Mouse (Mus musculus): ENCODE results near the gene Ascc3. TPM values are rescaled to one million over a fixed set of nuclear protein-coding genes. Genes with fewer than 3 reads are reported as not detected.

Gene Ascc3
- 17.0 and 25.3 TPM in 2 replicates for polyA plus RNA-seq (2014; fragmentation: Nextera tagmentation; extraction: Ambion mirVana)

- Histone ChIP-seq H3K36me3 (ENCODE audit: control insufficient read depth, insufficient read depth, low read length) (no peaks in the 10 kb centered on the region), H3K4me2 (replicated peaks; ENCODE audit: low read depth, low read length) (peak within 1 kb of the TSS; percentile 58), H3K27ac (ENCODE audit: low read depth, low read length) (peak within 1 kb of the TSS; percentile 89), H3K4me1 (ENCODE audit: control insufficient read depth, insufficient read depth, low read length) (no peaks in the 10 kb centered on the region), H3K9ac (ENCODE audit: low read depth, low read length) (peak within 1 kb of the TSS; percentile 76), H3K27me3 (ENCODE audit: control insufficient read depth, insufficient read depth, low read length) (no peaks in the 10 kb centered on the region), H3K9me3 (ENCODE audit: control insufficient read depth, low read length) (no peaks in the 10 kb centered on the region), H3K4me3 (ENCODE audit: low read length) (peak within 1 kb of the TSS; percentile 76)
- peak; percentile 99 for ATAC-seq (ENCODE audit: low FRiP score, low TSS enrichment)
- 1% methylated on average over 79 of the region's 79 CpGs for WGBS
Measured at GRCm38 (mm10) chr10:50592355-50593293, at the start of gene Ascc3. TSS of gene Ascc3 (plus strand) at chr10:50592669.

DNA sequence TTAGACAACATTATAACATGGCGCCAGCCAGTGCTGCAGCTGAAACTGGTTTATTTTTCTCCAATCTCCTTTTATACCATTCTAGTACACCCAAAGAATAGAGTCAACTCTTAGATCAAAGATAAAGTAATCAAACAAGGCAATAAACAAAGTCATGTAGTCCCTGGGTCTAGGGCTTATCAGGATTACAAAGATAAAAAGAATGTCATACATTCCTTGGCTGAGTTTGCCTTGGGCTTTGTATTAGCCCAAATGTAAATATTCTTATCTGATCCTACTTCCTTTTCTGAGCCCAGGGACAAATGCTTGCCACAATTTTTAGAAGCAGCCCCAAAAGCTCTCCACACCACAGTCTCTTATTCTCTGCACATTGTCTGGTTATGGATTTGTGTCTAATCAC is 7.7 kb upstream of the Ascc3 start:
- Histone ChIP-seq H3K4me3 (ENCODE audit: low read length) (no peak overlapping the region), H3K9me3 (ENCODE audit: control insufficient read depth, low read length) (no peaks in the 10 kb centered on the region), H3K27ac (ENCODE audit: low read depth, low read length) (no peak overlapping the region), H3K27me3 (ENCODE audit: control insufficient read depth, insufficient read depth, low read length) (no peaks in the 10 kb centered on the region), H3K4me2 (replicated peaks; ENCODE audit: low read depth, low read length) (no peak overlapping the region), H3K9ac (ENCODE audit: low read depth, low read length) (no peak overlapping the region), H3K4me1 (ENCODE audit: control insufficient read depth, insufficient read depth, low read length) (no peaks in the 10 kb centered on the region), H3K36me3 (ENCODE audit: control insufficient read depth, insufficient read depth, low read length) (no peaks in the 10 kb centered on the region)
- no peak for ATAC-seq (ENCODE audit: low FRiP score, low TSS enrichment)
- 83% methylated on average over 1 of the region's 1 CpGs for WGBS

- H3K9me3 ChIP-seq (ENCODE audit: control insufficient read depth, low read length), result no peaks in the 10 kb centered on the region
- ATAC-seq (ENCODE audit: low FRiP score, low TSS enrichment), result no peak
- 89% methylated on average over 1 of the region's 1 CpGs for whole genome bisulfite sequencing
Measured at GRCm38 (mm10) chr10:50586556-50586955, 5.9 kb upstream of the Ascc3 start.

DNA sequence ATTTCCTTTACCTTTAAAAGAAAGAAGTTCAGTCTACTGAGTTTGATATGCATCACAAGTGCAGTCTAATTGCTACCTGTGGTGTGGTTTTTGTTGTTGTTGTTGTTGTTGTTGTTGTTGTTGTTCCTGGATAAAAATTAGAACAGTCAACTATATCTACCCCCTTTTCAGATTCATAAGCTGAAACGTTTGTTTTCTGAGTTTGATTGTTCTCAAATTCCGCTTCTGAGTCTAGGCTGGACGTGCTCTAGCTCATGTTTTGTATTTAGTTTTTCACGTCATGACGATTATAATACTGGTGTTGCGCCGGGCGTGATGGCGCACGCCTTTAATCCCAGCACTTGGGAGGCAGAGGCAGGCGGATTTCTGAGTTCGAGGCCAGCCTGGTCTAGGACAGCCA is 902 bp downstream of the Ascc3 start:
- H3K9me3 ChIP-seq (ENCODE audit: control insufficient read depth, low read length), result no peaks in the 10 kb centered on the region
- peak overlapping the region; percentile 76; the same call in 1 of the 2 replicates for H3K9ac ChIP-seq (ENCODE audit: low read depth, low read length)
- ATAC-seq (ENCODE audit: low FRiP score, low TSS enrichment), result no peak
- H3K36me3 ChIP-seq (ENCODE audit: control insufficient read depth, insufficient read depth, low read length), result no peaks in the 10 kb centered on the region
- WGBS, result 80% methylated on average over 12 of the region's 12 CpGs
- peak overlapping the region; percentile 76 for H3K4me3 ChIP-seq (ENCODE audit: low read length)
- no peaks in the 10 kb centered on the region for H3K4me1 ChIP-seq (ENCODE audit: control insufficient read depth, insufficient read depth, low read length)
- peak overlapping the region; percentile 58 for H3K4me2 ChIP-seq (replicated peaks; ENCODE audit: low read depth, low read length)
- no peak overlapping the region for H3K27ac ChIP-seq (ENCODE audit: low read depth, low read length)
- no peaks in the 10 kb centered on the region for H3K27me3 ChIP-seq (ENCODE audit: control insufficient read depth, insufficient read depth, low read length)

More at GRCm38 (mm10) chr10:50586556-50586955, 5.9 kb upstream of the Ascc3 start:
- Histone ChIP-seq H3K4me3 (ENCODE audit: low read length) (no peak overlapping the region), H3K27me3 (ENCODE audit: control insufficient read depth, insufficient read depth, low read length) (no peaks in the 10 kb centered on the region), H3K9ac (ENCODE audit: low read depth, low read length) (no peak overlapping the region), H3K36me3 (ENCODE audit: control insufficient read depth, insufficient read depth, low read length) (no peaks in the 10 kb centered on the region), H3K4me2 (replicated peaks; ENCODE audit: low read depth, low read length) (no peak overlapping the region), H3K4me1 (ENCODE audit: control insufficient read depth, insufficient read depth, low read length) (no peaks in the 10 kb centered on the region), H3K27ac (ENCODE audit: low read depth, low read length) (no peak overlapping the region)

DNA sequence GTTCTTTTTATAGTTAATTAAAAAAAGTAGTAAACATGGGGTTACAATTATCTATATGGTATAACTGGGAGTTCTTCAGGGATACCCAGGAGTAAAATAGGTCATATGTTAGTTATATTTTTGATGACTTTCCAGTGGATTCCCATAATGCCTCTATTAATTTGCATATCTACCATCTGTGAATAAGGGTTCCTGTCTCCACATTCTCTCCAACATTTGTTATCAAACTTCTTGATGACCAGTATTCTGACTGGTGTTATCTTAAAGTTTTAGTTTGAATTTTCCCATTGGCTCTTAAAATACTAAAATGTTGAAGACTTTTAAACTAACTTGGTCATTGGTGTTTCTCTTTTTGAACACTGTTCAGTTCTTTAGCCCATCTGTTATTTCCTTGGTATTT is 2.9 kb downstream of the Ascc3 start:
- Histone ChIP-seq H3K4me1 (ENCODE audit: control insufficient read depth, insufficient read depth, low read length) (no peaks in the 10 kb centered on the region), H3K9ac (ENCODE audit: low read depth, low read length) (no peak overlapping the region), H3K27me3 (ENCODE audit: control insufficient read depth, insufficient read depth, low read length) (no peaks in the 10 kb centered on the region), H3K27ac (ENCODE audit: low read depth, low read length) (no peak overlapping the region), H3K4me2 (replicated peaks; ENCODE audit: low read depth, low read length) (no peak overlapping the region), H3K4me3 (ENCODE audit: low read length) (no peak overlapping the region), H3K36me3 (ENCODE audit: control insufficient read depth, insufficient read depth, low read length) (no peaks in the 10 kb centered on the region), H3K9me3 (ENCODE audit: control insufficient read depth, low read length) (no peaks in the 10 kb centered on the region)
- ATAC-seq (ENCODE audit: low FRiP score, low TSS enrichment), result no peak

DNA sequence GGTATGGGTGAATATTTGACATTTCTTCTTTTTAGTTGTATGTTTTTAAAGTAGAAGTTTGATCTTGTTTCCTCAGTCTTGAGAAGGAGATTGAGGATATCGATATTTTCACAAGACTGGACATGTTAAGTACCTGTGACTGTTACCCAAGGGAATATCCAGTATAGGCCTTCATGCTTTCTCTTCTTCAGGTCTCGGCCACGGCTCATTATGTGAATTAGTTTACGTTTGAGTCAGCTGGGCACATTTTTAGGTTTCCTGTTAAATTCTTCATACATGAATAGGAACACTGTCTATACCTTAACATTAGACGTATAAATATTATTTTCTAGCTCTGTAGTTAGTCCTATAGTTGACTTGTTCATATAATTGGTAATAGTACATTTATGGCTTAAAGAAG is 12.4 kb downstream of the Ascc3 start:
- no peaks in the 10 kb centered on the region for H3K4me1 ChIP-seq (ENCODE audit: control insufficient read depth, insufficient read depth, low read length)
- no peak overlapping the region for H3K4me2 ChIP-seq (replicated peaks; ENCODE audit: low read depth, low read length)
- no peak overlapping the region for H3K27ac ChIP-seq (ENCODE audit: low read depth, low read length)
- H3K4me3 ChIP-seq (ENCODE audit: low read length), result no peak overlapping the region
- WGBS, result 82% methylated on average over 5 of the region's 5 CpGs
- no peaks in the 10 kb centered on the region for H3K9me3 ChIP-seq (ENCODE audit: control insufficient read depth, low read length)
- H3K36me3 ChIP-seq (ENCODE audit: control insufficient read depth, insufficient read depth, low read length), result no peaks in the 10 kb centered on the region
- no peak for ATAC-seq (ENCODE audit: low FRiP score, low TSS enrichment)
- no peaks in the 10 kb centered on the region for H3K27me3 ChIP-seq (ENCODE audit: control insufficient read depth, insufficient read depth, low read length)
- H3K9ac ChIP-seq (ENCODE audit: low read depth, low read length), result no peak overlapping the region

DNA sequence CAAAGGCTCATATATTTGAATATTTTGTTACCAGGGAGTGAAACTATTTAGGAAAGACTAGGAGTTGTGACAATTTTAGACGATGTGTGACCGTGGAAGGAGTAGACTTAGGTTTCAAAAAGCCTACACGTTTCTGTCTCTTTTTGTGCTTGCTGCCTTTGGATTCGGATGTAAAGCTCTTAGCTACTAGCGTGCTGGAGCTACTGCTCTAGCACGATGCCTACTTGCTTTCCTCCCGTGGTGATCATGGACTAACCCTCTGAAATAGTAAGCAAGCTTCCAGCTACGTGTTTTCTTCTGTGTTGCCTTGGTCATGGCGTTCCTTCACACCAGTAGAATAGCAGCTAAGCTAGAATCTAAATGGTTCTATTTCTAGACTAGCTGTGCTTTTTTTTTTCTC is 21.4 kb downstream of the Ascc3 start:
- no peak overlapping the region for H3K9ac ChIP-seq (ENCODE audit: low read depth, low read length)
- H3K4me1 ChIP-seq (ENCODE audit: control insufficient read depth, insufficient read depth, low read length), result no peaks in the 10 kb centered on the region
- ATAC-seq (ENCODE audit: low FRiP score, low TSS enrichment), result no peak
- H3K4me2 ChIP-seq (replicated peaks; ENCODE audit: low read depth, low read length), result no peak overlapping the region
- no peaks in the 10 kb centered on the region; the same call in 1 of the 2 replicates for H3K36me3 ChIP-seq (ENCODE audit: control insufficient read depth, insufficient read depth, low read length)
- no peak overlapping the region for H3K27ac ChIP-seq (ENCODE audit: low read depth, low read length)
- no peaks in the 10 kb centered on the region for H3K27me3 ChIP-seq (ENCODE audit: control insufficient read depth, insufficient read depth, low read length)
- H3K4me3 ChIP-seq (ENCODE audit: low read length), result no peak overlapping the region
- WGBS, result 94% methylated on average over 9 of the region's 9 CpGs
- H3K9me3 ChIP-seq (ENCODE audit: control insufficient read depth, low read length), result no peaks in the 10 kb centered on the region

DNA sequence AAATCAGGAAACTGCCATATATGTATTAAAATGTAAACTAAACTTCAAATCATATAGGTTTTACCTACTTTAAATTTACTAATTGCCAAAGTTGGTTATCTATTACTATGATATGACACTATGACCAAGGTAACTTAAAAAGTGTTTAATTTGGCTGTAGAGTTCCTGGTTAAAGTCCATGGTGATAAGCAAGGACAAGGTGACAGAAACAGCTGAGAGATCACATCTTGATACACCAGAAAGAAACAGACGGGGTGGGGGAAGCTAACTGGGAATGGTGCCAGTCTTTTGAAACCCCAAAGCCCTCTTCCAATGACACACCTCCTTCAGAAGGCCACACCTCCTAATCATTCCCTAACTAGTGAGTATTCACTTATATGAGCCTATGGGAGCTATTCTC is 33.4 kb downstream of the Ascc3 start:
- no peak overlapping the region for H3K27ac ChIP-seq (ENCODE audit: low read depth, low read length)
- H3K4me1 ChIP-seq (ENCODE audit: control insufficient read depth, insufficient read depth, low read length), result no peaks in the 10 kb centered on the region
- H3K36me3 ChIP-seq (ENCODE audit: control insufficient read depth, insufficient read depth, low read length), result 0 out of 2 replicates have a peak, but pooled peaks cover 2% of the 10 kb centered on the region
- no peak for ATAC-seq (ENCODE audit: low FRiP score, low TSS enrichment)
- WGBS, result 48% methylated on average over 1 of the region's 1 CpGs
- no peaks in the 10 kb centered on the region for H3K9me3 ChIP-seq (ENCODE audit: control insufficient read depth, low read length)
- no peak overlapping the region for H3K4me2 ChIP-seq (replicated peaks; ENCODE audit: low read depth, low read length)
- no peak overlapping the region for H3K4me3 ChIP-seq (ENCODE audit: low read length)
- H3K9ac ChIP-seq (ENCODE audit: low read depth, low read length), result no peak overlapping the region
- H3K27me3 ChIP-seq (ENCODE audit: control insufficient read depth, insufficient read depth, low read length), result no peaks in the 10 kb centered on the region

DNA sequence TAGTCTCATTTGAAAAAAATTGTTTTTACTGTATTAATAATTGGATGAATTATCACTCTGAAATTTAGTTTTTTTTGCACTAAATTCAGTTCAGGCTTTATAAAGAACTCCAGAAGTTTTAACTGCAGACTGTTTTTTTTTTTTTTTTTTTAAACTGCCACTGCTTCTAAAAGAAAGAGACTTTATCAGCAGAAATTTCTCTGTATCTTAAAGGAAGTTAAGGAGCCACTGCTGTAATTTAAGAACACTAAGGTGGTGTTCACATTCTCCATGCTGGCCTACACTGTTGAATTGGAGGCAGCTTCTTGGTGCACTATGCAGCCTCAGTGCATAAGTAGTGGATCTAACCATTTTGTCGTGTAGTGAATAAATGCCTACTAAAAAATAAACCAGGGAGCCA is 47.1 kb downstream of the Ascc3 start:
- Histone ChIP-seq H3K9me3 (ENCODE audit: control insufficient read depth, low read length) (no peaks in the 10 kb centered on the region), H3K4me3 (ENCODE audit: low read length) (no peak overlapping the region), H3K9ac (ENCODE audit: low read depth, low read length) (no peak overlapping the region), H3K27ac (ENCODE audit: low read depth, low read length) (no peak overlapping the region), H3K36me3 (ENCODE audit: control insufficient read depth, insufficient read depth, low read length) (no peaks in the 10 kb centered on the region), H3K27me3 (ENCODE audit: control insufficient read depth, insufficient read depth, low read length) (no peaks in the 10 kb centered on the region), H3K4me2 (replicated peaks; ENCODE audit: low read depth, low read length) (no peak overlapping the region), H3K4me1 (ENCODE audit: control insufficient read depth, insufficient read depth, low read length) (no peaks in the 10 kb centered on the region)
- ATAC-seq (ENCODE audit: low FRiP score, low TSS enrichment), result no peak
- WGBS, result 90% methylated on average over 1 of the region's 1 CpGs
